Mouse (Mus musculus) kidney, adult 2 months (tissue): Measurements from ENCODE around the gene Mllt11.

Experiments used
- CTCF ChIP-seq: fragments of 200-500 bp; conservative IDR thresholded peaks from 2 replicates; pipeline ENCODE4 v1.5.1; 2011; ENCODE audit warnings: low read depth, mild to moderate bottlenecking, control low read depth, low read length, moderate library complexity, mixed read lengths; ENCODE audit not compliant: insufficient read depth, insufficient read length
- POLR2A ChIP-seq: fragments of 200-500 bp; IDR thresholded peaks from one replicate; pipeline ENCODE4 v1.6.1; 2011; ENCODE audit warnings: low read depth, low read length, control low read depth

DNA sequence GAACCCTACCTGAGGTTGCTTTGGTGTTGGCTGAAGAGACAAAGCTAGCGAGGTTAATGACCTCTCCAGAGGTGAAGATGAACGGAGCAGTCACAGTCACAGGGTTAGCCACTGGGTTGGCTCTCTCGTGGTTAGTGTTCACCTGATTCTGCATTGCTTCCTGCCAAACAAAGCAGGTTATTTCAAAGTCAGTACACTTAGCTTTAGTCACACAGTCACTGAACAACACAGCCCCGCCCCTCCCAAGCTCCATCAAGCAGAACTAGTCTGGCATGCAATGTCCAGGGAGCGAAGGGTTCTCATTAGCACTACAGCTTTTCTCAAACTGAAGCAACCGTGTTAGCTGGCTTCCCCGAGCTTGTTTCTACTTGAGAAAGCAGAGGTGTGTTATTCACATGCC, 31.8 kb downstream of the Mllt11 start:
- TF ChIP-seq CTCF: no peak
- no peak for TF ChIP-seq POLR2A
